22 mouse cellular contexts compared by ENCODE assay signal in genomic region chr10:9400911-9401617, GRCm38 (mm10).
DNase-seq lines count a peak whose midpoint lies in the region; ATAC-seq and TF ChIP-seq lines count a peak whose summit lies in the region.
"Had no signal": no experiment of that assay in that cellular context is flagged by ENCODE, and none has a peak within 500 bp of the region (broad histone marks: within the 10 kb centered on the region; RNA-seq: fewer than 3 reads in every experiment).

No protein-coding gene starts in this region.

- DNase-seq in midbrain, embryonic 11.5 days (ENCODE audit: low spot score, missing footprints) = peak; percentile 56
- DNase-seq in embryonic facial prominence, embryonic 10.5 days (ENCODE audit: low spot score) = peak; percentile 54
- peak; percentile 82 for DNase-seq in embryonic facial prominence, embryonic 14.5 days (ENCODE audit: low spot score)
- no peak for DNase-seq in layer of hippocampus, postnatal 36 days
- DNase-seq: adrenal gland, adult 8-10 months; cerebellum, adult 18-20 months; cerebellum, postnatal 14 days; gastrocnemius, postnatal 25 days; heart, adult 2 months; heart, postnatal 14 days; kidney, adult 2 months; kidney, postnatal 14 days; lung, postnatal 4 days had no signal

- TF ChIP-seq CTCF in intestine, postnatal 0 days (IDR thresholded peaks at IDR 0.05; ENCODE audit: low read depth) = no peak

- no peaks in the 10 kb centered on the region for H3K36me3 ChIP-seq in midbrain, embryonic 11.5 days (ENCODE audit: control insufficient read depth, insufficient read depth, low read length)
- no peaks in the 10 kb centered on the region for H3K36me3 ChIP-seq in midbrain, embryonic 16.5 days (ENCODE audit: control insufficient read depth, insufficient read depth, low read length)
- no peaks in the 10 kb centered on the region for H3K36me3 ChIP-seq in embryonic facial prominence, embryonic 10.5 days (replicated peaks)
- no peaks in the 10 kb centered on the region for H3K36me3 ChIP-seq in embryonic facial prominence, embryonic 14.5 days (ENCODE audit: control insufficient read depth, insufficient read depth, low read length)
- H3K36me3 ChIP-seq in midbrain, embryonic 15.5 days (replicated peaks) = no peaks in the 10 kb centered on the region
- no peaks in the 10 kb centered on the region for H3K36me3 ChIP-seq in intestine, postnatal 0 days (ENCODE audit: control insufficient read depth, insufficient read depth)
- H3K36me3 ChIP-seq: heart, embryonic 13.5 days; hindbrain, embryonic 12.5 days; neural tube, embryonic 12.5 days had no signal

- no peak overlapping the region for H3K4me2 ChIP-seq in midbrain, embryonic 11.5 days
- no peak overlapping the region for H3K4me2 ChIP-seq in midbrain, embryonic 16.5 days (ENCODE audit: low read length)
- H3K4me2 ChIP-seq in embryonic facial prominence, embryonic 14.5 days (ENCODE audit: low read depth, low read length) = no peak overlapping the region
- H3K4me2 ChIP-seq in midbrain, embryonic 15.5 days = no peak overlapping the region
- H3K4me2 ChIP-seq in intestine, postnatal 0 days (replicated peaks; ENCODE audit: low read depth) = no peak overlapping the region
- H3K4me2 ChIP-seq: forebrain, embryonic 13.5 days; heart, embryonic 13.5 days; hindbrain, embryonic 12.5 days; neural tube, embryonic 12.5 days had no signal

- H3K4me1 ChIP-seq in midbrain, embryonic 11.5 days (ENCODE audit: control insufficient read depth, insufficient read depth, low read length) = no peaks in the 10 kb centered on the region; the same call in 1 of the 2 replicates
- peaks cover 3% of the 10 kb centered on the region for H3K4me1 ChIP-seq in midbrain, embryonic 16.5 days (ENCODE audit: control insufficient read depth, insufficient read depth, low read length)
- H3K4me1 ChIP-seq in embryonic facial prominence, embryonic 10.5 days = peaks cover 12% of the 10 kb centered on the region
- peaks cover 3% of the 10 kb centered on the region; the same call in 1 of the 2 replicates for H3K4me1 ChIP-seq in embryonic facial prominence, embryonic 14.5 days (ENCODE audit: control insufficient read depth, insufficient read depth, low read length)
- no peaks in the 10 kb centered on the region for H3K4me1 ChIP-seq in midbrain, embryonic 15.5 days
- no peaks in the 10 kb centered on the region for H3K4me1 ChIP-seq in intestine, postnatal 0 days (replicated peaks; ENCODE audit: control insufficient read depth, insufficient read depth, low read length)
- H3K4me1 ChIP-seq: forebrain, embryonic 13.5 days; heart, embryonic 13.5 days; hindbrain, embryonic 12.5 days; neural tube, embryonic 12.5 days had no signal

- no peak overlapping the region for H3K27ac ChIP-seq in midbrain, embryonic 11.5 days (ENCODE audit: low read depth, low read length)
- no peak overlapping the region for H3K27ac ChIP-seq in midbrain, embryonic 16.5 days (ENCODE audit: low read length)
- no peak overlapping the region for H3K27ac ChIP-seq in embryonic facial prominence, embryonic 10.5 days (replicated peaks)
- no peak overlapping the region for H3K27ac ChIP-seq in embryonic facial prominence, embryonic 14.5 days (replicated peaks; ENCODE audit: low read depth, low read length)
- no peak overlapping the region for H3K27ac ChIP-seq in midbrain, embryonic 15.5 days
- no peak overlapping the region for H3K27ac ChIP-seq in intestine, postnatal 0 days (ENCODE audit: low read depth, low read length)
- H3K27ac ChIP-seq: forebrain, embryonic 13.5 days; heart, adult 2 months; heart, embryonic 13.5 days; hindbrain, embryonic 12.5 days; neural tube, embryonic 12.5 days had no signal

- no peaks in the 10 kb centered on the region for H3K9me3 ChIP-seq in midbrain, embryonic 11.5 days (ENCODE audit: control insufficient read depth, low read length)
- no peaks in the 10 kb centered on the region for H3K9me3 ChIP-seq in midbrain, embryonic 16.5 days (replicated peaks; ENCODE audit: control insufficient read depth, low read length, poor library complexity, severe bottlenecking)
- no peaks in the 10 kb centered on the region for H3K9me3 ChIP-seq in embryonic facial prominence, embryonic 10.5 days
- no peaks in the 10 kb centered on the region for H3K9me3 ChIP-seq in embryonic facial prominence, embryonic 14.5 days (ENCODE audit: control insufficient read depth, low read length)
- no peaks in the 10 kb centered on the region for H3K9me3 ChIP-seq in midbrain, embryonic 15.5 days
- H3K9me3 ChIP-seq in intestine, postnatal 0 days (ENCODE audit: control insufficient read depth) = no peaks in the 10 kb centered on the region
- H3K9me3 ChIP-seq: forebrain, embryonic 13.5 days; heart, embryonic 13.5 days; hindbrain, embryonic 12.5 days; neural tube, embryonic 12.5 days had no signal

- WGBS in midbrain, embryonic 11.5 days = 81% methylated on average over 15 of the region's 15 CpGs
- WGBS in midbrain, embryonic 16.5 days = 68% methylated on average over 15 of the region's 15 CpGs
- 58% methylated on average over 15 of the region's 15 CpGs for WGBS in embryonic facial prominence, embryonic 10.5 days
- WGBS in embryonic facial prominence, embryonic 14.5 days = 42% methylated on average over 15 of the region's 15 CpGs
- WGBS in midbrain, embryonic 15.5 days = 69% methylated on average over 15 of the region's 15 CpGs
- WGBS in intestine, postnatal 0 days = 96% methylated on average over 15 of the region's 15 CpGs

- ATAC-seq in midbrain, embryonic 11.5 days (ENCODE audit: low FRiP score) = no peak
- no peak for ATAC-seq in midbrain, embryonic 16.5 days
- ATAC-seq in embryonic facial prominence, embryonic 14.5 days (ENCODE audit: low read depth) = peak; percentile 63
- peak; percentile 55 for ATAC-seq in midbrain, embryonic 15.5 days (replicated peaks)
- no peak for ATAC-seq in intestine, postnatal 0 days
- ATAC-seq: activated CD4-positive, CD25-positive, alpha-beta regulatory T cell, adult 4 months; forebrain, embryonic 13.5 days; inflammation-experienced regulatory T-cells, adult 6 months had no signal

- no peak overlapping the region for H3K4me3 ChIP-seq in midbrain, embryonic 11.5 days (ENCODE audit: low read depth, low read length)
- no peak overlapping the region for H3K4me3 ChIP-seq in midbrain, embryonic 16.5 days (ENCODE audit: low read depth, low read length)
- no peak overlapping the region for H3K4me3 ChIP-seq in embryonic facial prominence, embryonic 10.5 days
- H3K4me3 ChIP-seq in embryonic facial prominence, embryonic 14.5 days (ENCODE audit: low read depth, low read length) = no peak overlapping the region
- no peak overlapping the region for H3K4me3 ChIP-seq in midbrain, embryonic 15.5 days
- no peak overlapping the region for H3K4me3 ChIP-seq in intestine, postnatal 0 days (ENCODE audit: low read depth, low read length)
- H3K4me3 ChIP-seq: forebrain, embryonic 13.5 days; heart, adult 2 months; heart, embryonic 13.5 days; hindbrain, embryonic 12.5 days; neural tube, embryonic 12.5 days had no signal

- H3K27me3 ChIP-seq in midbrain, embryonic 11.5 days (ENCODE audit: control insufficient read depth, insufficient read depth, low read length) = no peaks in the 10 kb centered on the region
- H3K27me3 ChIP-seq in midbrain, embryonic 16.5 days (ENCODE audit: control insufficient read depth, insufficient read depth, low read depth, low read length) = no peaks in the 10 kb centered on the region
- no peaks in the 10 kb centered on the region for H3K27me3 ChIP-seq in embryonic facial prominence, embryonic 10.5 days (replicated peaks; ENCODE audit: low read depth, poor library complexity, severe bottlenecking)
- H3K27me3 ChIP-seq in embryonic facial prominence, embryonic 14.5 days (replicated peaks; ENCODE audit: control insufficient read depth, insufficient read depth, low read length) = no peaks in the 10 kb centered on the region
- H3K27me3 ChIP-seq in midbrain, embryonic 15.5 days (replicated peaks) = no peaks in the 10 kb centered on the region
- no peaks in the 10 kb centered on the region for H3K27me3 ChIP-seq in intestine, postnatal 0 days (replicated peaks; ENCODE audit: control insufficient read depth, insufficient read depth, low read length)
- H3K27me3 ChIP-seq: forebrain, embryonic 13.5 days; heart, embryonic 13.5 days; hindbrain, embryonic 12.5 days; neural tube, embryonic 12.5 days had no signal

- H3K9ac ChIP-seq in midbrain, embryonic 11.5 days (ENCODE audit: low read length) = no peak overlapping the region
- H3K9ac ChIP-seq in midbrain, embryonic 16.5 days (ENCODE audit: low read depth, low read length) = no peak overlapping the region
- no peak overlapping the region for H3K9ac ChIP-seq in embryonic facial prominence, embryonic 14.5 days (ENCODE audit: low read depth, low read length)
- no peak overlapping the region for H3K9ac ChIP-seq in midbrain, embryonic 15.5 days
- no peak overlapping the region for H3K9ac ChIP-seq in intestine, postnatal 0 days (ENCODE audit: low read depth, low read length)
- H3K9ac ChIP-seq: forebrain, embryonic 13.5 days; heart, embryonic 13.5 days; hindbrain, embryonic 12.5 days; neural tube, embryonic 12.5 days had no signal

Comparison
In these comparisons a context has a peak if more than half of its experiments do, and no peak if none do; other contexts are left out.
1. ATAC-seq: peak in embryonic facial prominence, embryonic 14.5 days (single experiment) and midbrain, embryonic 15.5 days (single experiment); none in midbrain, embryonic 11.5 days (single experiment), midbrain, embryonic 16.5 days (single experiment) and intestine, postnatal 0 days (single experiment).
2. DNase-seq: peak in midbrain, embryonic 11.5 days (single experiment), embryonic facial prominence, embryonic 10.5 days (single experiment) and embryonic facial prominence, embryonic 14.5 days (single experiment); none in layer of hippocampus, postnatal 36 days (0 of 2).